Mouse (Mus musculus): ENCODE data around the gene Tarsl2. TPM values are rescaled to one million over a fixed set of nuclear protein-coding genes. Genes with fewer than 3 reads are reported as not detected.

Gene Tarsl2
- polyA plus RNA-seq, 1 experiment, result 2.0 TPM

DNA sequence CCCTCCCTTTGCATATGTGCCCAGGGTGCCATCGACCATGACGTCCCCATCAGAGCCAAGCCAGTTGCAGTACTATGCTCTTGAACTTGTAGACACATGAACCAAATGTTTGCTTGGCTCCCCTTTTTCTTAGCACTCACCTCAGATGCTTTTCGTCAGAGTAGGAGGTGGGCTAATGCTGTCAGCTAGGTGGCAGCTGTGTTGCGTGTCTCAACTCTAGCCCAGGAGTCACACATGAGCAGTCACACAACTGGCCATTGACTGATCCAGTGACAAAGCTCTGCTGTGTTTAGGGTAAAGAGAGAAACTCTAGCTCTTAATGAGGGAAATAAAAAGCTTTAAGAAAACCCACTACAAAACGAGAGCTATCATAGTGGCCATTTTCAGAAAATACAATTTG, 69.1 kb downstream of the Tarsl2 start:
- no peaks in the 10 kb centered on the region; the same call in 1 of the 2 replicates for H3K27me3 ChIP-seq (ENCODE audit: control insufficient read depth, insufficient read depth, low read length)
- H3K4me1 ChIP-seq (ENCODE audit: control insufficient read depth, insufficient read depth, insufficient read length), result no peaks in the 10 kb centered on the region
- H3K4me3 ChIP-seq (ENCODE audit: extremely low read depth, insufficient read depth, insufficient read length), result no peak overlapping the region
- no peak for TF ChIP-seq POLR2A (IDR thresholded peaks at IDR 0.05; ENCODE audit: low read depth, low read length)
- TF ChIP-seq CTCF (IDR thresholded peaks at IDR 0.05; ENCODE audit: extremely low read depth, insufficient read depth, insufficient read length, insufficient replicate concordance), result no peak
- WGBS, result 73% methylated on average over 5 of the region's 5 CpGs
- H3K27ac ChIP-seq (ENCODE audit: insufficient read depth, low read length), result no peak overlapping the region
- no peak for DNase-seq (ENCODE audit: low read depth in 1 of 2, low spot score in 2 of 2)
- H3K36me3 ChIP-seq (ENCODE audit: control insufficient read depth, insufficient read depth, low read length), result no peaks in the 10 kb centered on the region

DNA sequence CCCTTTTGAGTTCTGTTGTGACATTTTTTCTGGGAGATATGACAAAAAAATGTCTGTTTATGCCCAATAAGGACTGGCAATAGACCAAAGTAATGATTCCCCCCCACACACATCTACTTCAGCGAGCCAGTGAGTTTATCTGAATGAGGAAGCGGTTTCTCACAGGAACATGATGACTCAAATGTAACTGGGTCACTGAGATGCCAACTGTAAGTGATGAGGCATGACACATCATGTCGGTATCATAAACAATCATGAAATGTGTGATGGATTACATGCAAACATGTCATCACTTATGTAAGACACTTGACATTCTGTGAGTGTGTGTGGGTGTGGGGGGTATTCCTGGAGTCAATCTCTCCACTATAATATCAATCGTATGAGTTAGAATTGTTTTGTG, 69.6 kb downstream of the Tarsl2 start:
- Histone ChIP-seq H3K4me3 (ENCODE audit: extremely low read depth, insufficient read depth, insufficient read length) (no peak overlapping the region), H3K36me3 (ENCODE audit: control insufficient read depth, insufficient read depth, low read length) (no peaks in the 10 kb centered on the region), H3K4me1 (ENCODE audit: control insufficient read depth, insufficient read depth, insufficient read length) (no peaks in the 10 kb centered on the region), H3K27ac (ENCODE audit: insufficient read depth, low read length) (no peak overlapping the region), H3K27me3 (ENCODE audit: control insufficient read depth, insufficient read depth, low read length) (no peaks in the 10 kb centered on the region; the same call in 1 of the 2 replicates)
- DNase-seq (ENCODE audit: low read depth in 1 of 2, low spot score in 2 of 2), result no peak
- no peak for TF ChIP-seq CTCF (IDR thresholded peaks at IDR 0.05; ENCODE audit: extremely low read depth, insufficient read depth, insufficient read length, insufficient replicate concordance)
- no peak for TF ChIP-seq POLR2A (IDR thresholded peaks at IDR 0.05; ENCODE audit: low read depth, low read length)
- 39% methylated on average over 4 of the region's 4 CpGs for WGBS

DNA sequence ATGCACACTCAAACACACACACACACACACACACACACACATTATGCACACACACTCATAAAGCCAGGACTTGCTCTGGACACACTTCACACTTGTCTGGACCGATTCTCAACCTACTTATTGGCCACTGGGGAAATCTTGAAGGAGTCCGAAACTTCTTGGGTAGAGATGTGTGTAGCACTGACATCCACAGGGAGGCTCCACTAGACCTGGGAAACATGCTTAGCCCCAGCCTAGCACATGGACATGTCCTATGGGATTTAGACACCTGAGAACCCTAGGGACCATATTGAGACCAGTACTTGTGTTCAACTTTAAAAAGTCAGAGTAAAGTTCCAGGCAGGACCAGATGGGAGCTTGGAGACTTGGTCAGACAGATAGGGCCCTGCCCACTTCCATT, 89.3 kb downstream of the Tarsl2 start:
- Histone ChIP-seq H3K4me1 (ENCODE audit: control insufficient read depth, insufficient read depth, insufficient read length) (no peaks in the 10 kb centered on the region), H3K36me3 (ENCODE audit: control insufficient read depth, insufficient read depth, low read length) (no peaks in the 10 kb centered on the region), H3K27me3 (ENCODE audit: control insufficient read depth, insufficient read depth, low read length) (no peaks in the 10 kb centered on the region), H3K4me3 (ENCODE audit: extremely low read depth, insufficient read depth, insufficient read length) (no peak overlapping the region), H3K27ac (ENCODE audit: insufficient read depth, low read length) (no peak overlapping the region)
- TF ChIP-seq CTCF (IDR thresholded peaks at IDR 0.05; ENCODE audit: extremely low read depth, insufficient read depth, insufficient read length, insufficient replicate concordance) (no peak), POLR2A (IDR thresholded peaks at IDR 0.05; ENCODE audit: low read depth, low read length) (no peak)
- 77% methylated on average over 2 of the region's 2 CpGs for WGBS
- DNase-seq (ENCODE audit: low read depth in 1 of 2, low spot score in 2 of 2), result no peak

DNA sequence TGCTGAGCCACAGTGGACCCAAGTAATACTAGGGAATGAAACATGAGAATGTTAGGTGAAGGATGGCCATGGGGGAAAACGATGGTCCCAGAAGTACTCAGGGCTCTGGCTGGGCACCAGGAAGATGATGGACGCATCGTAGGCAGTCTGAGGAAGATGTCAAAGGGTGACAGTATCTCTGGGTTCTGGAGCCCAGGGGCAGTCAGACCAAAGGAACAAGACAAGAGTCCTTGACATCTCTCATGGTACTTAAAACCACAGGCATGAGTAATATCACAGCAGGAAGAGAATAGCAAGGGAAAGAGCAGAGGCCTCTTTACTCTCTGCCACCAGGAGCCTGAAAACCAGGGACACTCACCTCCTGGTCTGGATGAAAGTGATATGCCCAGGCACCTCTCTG, 90.6 kb downstream of the Tarsl2 start:
- 95% methylated on average over 3 of the region's 3 CpGs for WGBS
- H3K27ac ChIP-seq (ENCODE audit: insufficient read depth, low read length), result no peak overlapping the region

DNA sequence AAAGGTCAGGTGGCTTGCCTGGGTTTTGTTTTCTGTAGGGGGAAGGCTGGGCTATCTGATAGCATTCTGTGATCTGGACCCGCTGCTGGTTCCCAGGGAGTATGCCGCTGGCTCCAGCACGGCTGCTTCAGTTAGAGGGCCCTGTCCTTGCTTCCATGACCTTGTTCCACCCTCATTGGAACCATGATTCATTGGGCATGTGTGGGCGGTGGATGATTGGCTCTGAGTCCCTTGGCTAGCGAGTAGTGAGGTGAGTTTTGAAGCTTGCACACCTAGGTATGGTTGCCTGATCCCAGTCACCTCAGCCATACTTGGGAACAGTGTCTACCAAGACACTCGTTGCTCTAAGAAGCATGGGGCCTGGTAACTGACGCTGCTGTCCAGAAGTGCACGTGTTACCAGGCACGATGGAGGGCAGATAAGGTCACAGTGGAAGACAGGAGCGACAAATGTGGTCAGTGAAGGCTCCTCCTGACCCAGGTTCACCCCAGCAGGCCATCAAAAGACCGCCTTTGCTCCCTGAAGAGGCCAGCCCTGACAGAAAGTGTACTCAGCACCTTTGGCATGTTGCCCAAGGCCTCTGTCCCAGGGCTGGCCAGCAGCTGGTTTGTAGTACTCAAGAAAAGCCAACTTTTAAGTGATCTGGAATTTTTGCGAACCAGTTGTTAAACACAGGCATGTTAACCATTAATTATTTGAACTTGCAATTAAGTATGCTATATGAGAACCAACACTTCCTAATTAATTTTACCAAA, 92.8 kb downstream of the Tarsl2 start:
- DNase-seq (ENCODE audit: low read depth in 1 of 2, low spot score in 2 of 2), result no peak
- H3K4me3 ChIP-seq (ENCODE audit: extremely low read depth, insufficient read depth, insufficient read length), result no peak overlapping the region
- H3K36me3 ChIP-seq (ENCODE audit: control insufficient read depth, insufficient read depth, low read length), result no peaks in the 10 kb centered on the region
- 82% methylated on average over 12 of the region's 12 CpGs for WGBS
- no peak overlapping the region for H3K27ac ChIP-seq (ENCODE audit: insufficient read depth, low read length)
- no peaks in the 10 kb centered on the region for H3K27me3 ChIP-seq (ENCODE audit: control insufficient read depth, insufficient read depth, low read length)
- no peaks in the 10 kb centered on the region for H3K4me1 ChIP-seq (ENCODE audit: control insufficient read depth, insufficient read depth, insufficient read length)
- TF ChIP-seq CTCF (IDR thresholded peaks at IDR 0.05; ENCODE audit: extremely low read depth, insufficient read depth, insufficient read length, insufficient replicate concordance) (no peak), POLR2A (IDR thresholded peaks at IDR 0.05; ENCODE audit: low read depth, low read length) (no peak)

More for the DNA sequence above, 90.6 kb downstream of the Tarsl2 start:
- no peaks in the 10 kb centered on the region for H3K4me1 ChIP-seq (ENCODE audit: control insufficient read depth, insufficient read depth, insufficient read length)
- H3K36me3 ChIP-seq (ENCODE audit: control insufficient read depth, insufficient read depth, low read length), result no peaks in the 10 kb centered on the region
- no peak for DNase-seq (ENCODE audit: low read depth in 1 of 2, low spot score in 2 of 2)
- no peaks in the 10 kb centered on the region for H3K27me3 ChIP-seq (ENCODE audit: control insufficient read depth, insufficient read depth, low read length)
- no peak for TF ChIP-seq CTCF (IDR thresholded peaks at IDR 0.05; ENCODE audit: extremely low read depth, insufficient read depth, insufficient read length, insufficient replicate concordance)
- TF ChIP-seq POLR2A (IDR thresholded peaks at IDR 0.05; ENCODE audit: low read depth, low read length), result no peak
- no peak overlapping the region for H3K4me3 ChIP-seq (ENCODE audit: extremely low read depth, insufficient read depth, insufficient read length)

Other genes with a start within 250 kb of the Tarsl2 start
- 2.3 TPM in 2 replicates for gene Tjp1, start 117.1 kb upstream of the Tarsl2 start, polyA plus RNA-seq (2012; rRNA removed)
- gene Tm2d3, start 46.3 kb downstream of the Tarsl2 start, polyA plus RNA-seq (2012; rRNA removed), result 46.4 and 82.0 TPM in 2 replicates
- gene Pcsk6, start 216.8 kb downstream of the Tarsl2 start, polyA plus RNA-seq (2012; rRNA removed), result 1.6 and 2.3 TPM in 2 replicates

All from spleen, adult 2 months (tissue).